Mouse (Mus musculus): Measurements from ENCODE around the gene Tbc1d10c. TPM values are rescaled to one million over a fixed set of nuclear protein-coding genes. Genes with fewer than 3 reads are reported as not detected.
A peak's percentile ranks its signal among the peaks of the same experiment; 100 is the strongest.

The Tbc1d10c gene
- total RNA-seq, 1 experiment from 2014 or later, result 34.7 TPM

- ATAC-seq (replicated peaks; ENCODE audit: low read depth, poor library complexity, severe bottlenecking), result peak; percentile 42
These were observed 3.1 kb upstream of the Tbc1d10c start for GRCm38 (mm10) chr19:4194021-4194724.

GRCm38 (mm10) chr19:4193129-4193528 lies 2.0 kb upstream of the Tbc1d10c start:
- ATAC-seq (replicated peaks; ENCODE audit: low read depth, poor library complexity, severe bottlenecking), result no peak

- no peak for ATAC-seq (replicated peaks; ENCODE audit: low read depth, poor library complexity, severe bottlenecking)
These were observed 1.3 kb upstream of the Tbc1d10c start for GRCm38 (mm10) chr19:4192251-4192985.

- peak; percentile 81 for ATAC-seq (replicated peaks; ENCODE audit: low read depth, poor library complexity, severe bottlenecking)
These were observed 605 bp upstream of the Tbc1d10c start, which contains the start of gene Ppp1ca for GRCm38 (mm10) chr19:4191528-4192250. Ppp1ca (plus strand) TSS chr19:4192065.

GRCm38 (mm10) chr19:4189051-4189620 lies 1.9 kb downstream of the Tbc1d10c start:
- no peak for ATAC-seq (replicated peaks; ENCODE audit: low read depth, poor library complexity, severe bottlenecking)

- no peak for ATAC-seq (replicated peaks; ENCODE audit: low read depth, poor library complexity, severe bottlenecking)
These were observed 3.8 kb downstream of the Tbc1d10c start for GRCm38 (mm10) chr19:4187303-4187702.

GRCm38 (mm10) chr19:4184976-4185975 lies 5.8 kb downstream of the Tbc1d10c start:
- ATAC-seq (replicated peaks; ENCODE audit: low read depth, poor library complexity, severe bottlenecking), result peak; percentile 77

GRCm38 (mm10) chr19:4183689-4184088 lies 7.4 kb downstream of the Tbc1d10c start:
- no peak for ATAC-seq (replicated peaks; ENCODE audit: low read depth, poor library complexity, severe bottlenecking)

GRCm38 (mm10) chr19:4181892-4182291 lies 9.2 kb downstream of the Tbc1d10c start:
- ATAC-seq (replicated peaks; ENCODE audit: low read depth, poor library complexity, severe bottlenecking), result peak; percentile 55

- ATAC-seq (replicated peaks; ENCODE audit: low read depth, poor library complexity, severe bottlenecking), result no peak
These were observed 10.7 kb downstream of the Tbc1d10c start for GRCm38 (mm10) chr19:4180411-4180810.

GRCm38 (mm10) chr19:4175368-4175947 lies 15.6 kb downstream of the Tbc1d10c start, which contains the start of gene Carns1:
Carns1 (minus strand) TSS chr19:4175479.
- no peak for ATAC-seq (replicated peaks; ENCODE audit: low read depth, poor library complexity, severe bottlenecking)

GRCm38 (mm10) chr19:4172925-4173324 lies 18.2 kb downstream of the Tbc1d10c start:
- no peak for ATAC-seq (replicated peaks; ENCODE audit: low read depth, poor library complexity, severe bottlenecking)

GRCm38 (mm10) chr19:4171393-4172290 lies 19.4 kb downstream of the Tbc1d10c start:
- peak; percentile 10; the same call in 1 of the 2 replicates for ATAC-seq (replicated peaks; ENCODE audit: low read depth, poor library complexity, severe bottlenecking)

GRCm38 (mm10) chr19:4170723-4171392 lies 20.2 kb downstream of the Tbc1d10c start:
- ATAC-seq (replicated peaks; ENCODE audit: low read depth, poor library complexity, severe bottlenecking), result no peak

GRCm38 (mm10) chr19:4169810-4170209 lies 21.3 kb downstream of the Tbc1d10c start:
- ATAC-seq (replicated peaks; ENCODE audit: low read depth, poor library complexity, severe bottlenecking), result peak; percentile 5; the same call in 1 of the 2 replicates

- peak; percentile 95 for ATAC-seq (replicated peaks; ENCODE audit: low read depth, poor library complexity, severe bottlenecking)
These were observed 21.7 kb downstream of the Tbc1d10c start for GRCm38 (mm10) chr19:4169378-4169784.

Data from common myeloid progenitor, adult 5-6 weeks (primary cell).